Mouse (Mus musculus) yolk sac, embryonic 10.5 days (tissue): Measurements from ENCODE around the gene Aldh1b1.

Source experiments
- DNase-seq: peaks from one replicate; pipeline ENCODE4 v3.0.0-alpha.2; 2017; ENCODE audit warnings: low spot score

The Aldh1b1 gene

GRCm38 (mm10) chr4:45798964-45799363, at the start of gene Aldh1b1:
Gene Aldh1b1, plus strand, starts transcription at chr4:45799022.
- DNase-seq: peak; percentile 87

- DNase-seq: no peak
Observed at GRCm38 (mm10) chr4:45749449-45749848, 49.4 kb upstream of the Aldh1b1 start.

- no peak for DNase-seq
Observed at GRCm38 (mm10) chr4:45750477-45750876, 48.3 kb upstream of the Aldh1b1 start.

GRCm38 (mm10) chr4:45753211-45753809, 45.5 kb upstream of the Aldh1b1 start:
- peak; percentile 20 for DNase-seq

- no peak for DNase-seq
Observed at GRCm38 (mm10) chr4:45754171-45754570, 44.7 kb upstream of the Aldh1b1 start.

GRCm38 (mm10) chr4:45755097-45755496, 43.7 kb upstream of the Aldh1b1 start:
- no peak for DNase-seq

- DNase-seq: no peak
Observed at GRCm38 (mm10) chr4:45755881-45756280, 42.9 kb upstream of the Aldh1b1 start.

GRCm38 (mm10) chr4:45757941-45758340, 40.9 kb upstream of the Aldh1b1 start:
- DNase-seq: no peak

- DNase-seq: no peak
Observed at GRCm38 (mm10) chr4:45759411-45759810, 39.4 kb upstream of the Aldh1b1 start.

GRCm38 (mm10) chr4:45762600-45762999, 36.2 kb upstream of the Aldh1b1 start:
- no peak for DNase-seq

- no peak for DNase-seq
Observed at GRCm38 (mm10) chr4:45763288-45764140, 35.3 kb upstream of the Aldh1b1 start.

- DNase-seq: no peak
Observed at GRCm38 (mm10) chr4:45764141-45764494, 34.7 kb upstream of the Aldh1b1 start.

GRCm38 (mm10) chr4:45765121-45765564, 33.7 kb upstream of the Aldh1b1 start:
- no peak for DNase-seq

GRCm38 (mm10) chr4:45765565-45766201, 33.1 kb upstream of the Aldh1b1 start:
- peak; percentile 11 for DNase-seq

- no peak for DNase-seq
Observed at GRCm38 (mm10) chr4:45766774-45767173, 32.0 kb upstream of the Aldh1b1 start.

- peak; percentile 63 for DNase-seq
Observed at GRCm38 (mm10) chr4:45767891-45768558, 30.8 kb upstream of the Aldh1b1 start.

GRCm38 (mm10) chr4:45769141-45769540, 29.7 kb upstream of the Aldh1b1 start:
- DNase-seq: no peak

GRCm38 (mm10) chr4:45769791-45770637, 28.8 kb upstream of the Aldh1b1 start:
- DNase-seq: no peak

GRCm38 (mm10) chr4:45770638-45771033, 28.2 kb upstream of the Aldh1b1 start:
- no peak for DNase-seq

GRCm38 (mm10) chr4:45771173-45771572, 27.6 kb upstream of the Aldh1b1 start:
- no peak for DNase-seq

- peak; percentile 18 for DNase-seq
Observed at GRCm38 (mm10) chr4:45771619-45772018, 27.2 kb upstream of the Aldh1b1 start.
